Mouse (Mus musculus) midbrain, embryonic 14.5 days (tissue): ENCODE results near the gene Sema6d. TPM values are rescaled to one million over a fixed set of nuclear protein-coding genes. Genes with fewer than 3 reads are reported as not detected.

Source experiments
- ATAC-seq: fragments of 200-750 bp; cut with Nextera tagmentation; 2 replicates; pipeline ENCODE4 v1.8.0; 2017; ENCODE audit warnings: moderate number of reproducible peaks, moderate library complexity; ENCODE audit not compliant: low FRiP score, low TSS enrichment
- DNase-seq: peaks from one replicate; pipeline ENCODE4 v3.0.0-alpha.2; 2015
- H3K27ac ChIP-seq: fragments of 300-500 bp; sonication (generic); replicated peaks from 2 replicates; pipeline ENCODE4 v1.5.1; 2014; ENCODE audit warnings: mild to moderate bottlenecking, low read depth, low read length, moderate library complexity
- H3K27me3 ChIP-seq: fragments of 300-500 bp; sonication (generic); 2 replicates; pipeline ENCODE4 v1.6.1; 2014; ENCODE audit warnings: low read length, control low read depth, mixed read lengths; ENCODE audit not compliant: control insufficient read depth, insufficient read depth
- H3K36me3 ChIP-seq: fragments of 300-500 bp; sonication (generic); 2 replicates; pipeline ENCODE4 v1.6.1; 2014; ENCODE audit warnings: low read length, control low read depth; ENCODE audit not compliant: control insufficient read depth, insufficient read depth
- H3K4me1 ChIP-seq: fragments of 300-500 bp; sonication (generic); 2 replicates; pipeline ENCODE4 v1.6.1; 2014; ENCODE audit warnings: mild to moderate bottlenecking, antibody characterized with exemption, low read length, control low read depth; ENCODE audit not compliant: control insufficient read depth, insufficient read depth
- H3K4me2 ChIP-seq: fragments of 300-500 bp; sonication (generic); 2 replicates; pipeline ENCODE4 v1.6.1; 2014; ENCODE audit warnings: mild to moderate bottlenecking, low read length, moderate library complexity
- H3K4me3 ChIP-seq: fragments of 300-500 bp; sonication (generic); replicated peaks from 2 replicates; pipeline ENCODE4 v1.5.1; 2014; ENCODE audit warnings: low read depth, low read length
- H3K9ac ChIP-seq: fragments of 300-500 bp; sonication (generic); replicated peaks from 2 replicates; pipeline ENCODE4 v1.6.1; 2014; ENCODE audit warnings: mild to moderate bottlenecking, low read length, moderate library complexity
- H3K9me3 ChIP-seq: fragments of 300-500 bp; sonication (generic); 2 replicates; pipeline ENCODE4 v1.6.1; 2016; ENCODE audit warnings: low read length, control low read depth, mixed read lengths; ENCODE audit not compliant: control insufficient read depth
- WGBS: fragments of 180-500 bp; shearing (Covaris S2); extraction: QIAGEN DNeasy Blood & Tissue Kit; methylation state at CpG from one replicate; pipeline ENCODE4 v1.1.7; 2014; 5-methylcytosine and 5-hydroxymethylcytosine counted together
- polyA plus RNA-seq: library from polyadenylated mRNA; unstranded; fragments of >200 nt; fragmentation: Nextera tagmentation; extraction: Ambion mirVana; gene quantifications from 2 replicates; pipeline ENCODE4 v1.2.1, GENCODE M21; 2014

Gene Sema6d
- polyA plus RNA-seq, 1 experiment from 2014 or later: 24.9 TPM

DNA sequence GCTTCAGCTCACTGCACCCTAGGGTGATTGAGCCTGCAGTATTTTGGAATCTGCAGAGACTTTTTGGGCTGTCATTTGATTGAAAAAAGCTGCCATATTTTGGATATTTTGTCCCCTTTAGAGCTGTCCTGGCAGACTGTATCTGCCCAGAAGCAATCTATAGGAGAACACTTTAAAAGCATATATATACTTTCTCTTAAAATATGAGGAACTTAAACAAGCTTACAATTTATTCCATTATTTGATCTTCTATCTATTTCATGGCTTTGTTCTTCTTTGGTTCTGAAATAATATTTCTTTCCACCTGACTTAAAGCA lies 11.4 kb downstream of the Sema6d start:
- Histone ChIP-seq H3K4me3 (no peak overlapping the region), H3K9ac (no peak overlapping the region), H3K4me2 (no peak overlapping the region), H3K9me3 (no peaks in the 10 kb centered on the region), H3K27me3 (no peaks in the 10 kb centered on the region), H3K36me3 (no peaks in the 10 kb centered on the region), H3K27ac (no peak overlapping the region), H3K4me1 (0 out of 2 replicates have a peak, but pooled peaks cover 5% of the 10 kb centered on the region)
- DNase-seq (no peak), ATAC-seq (peak; percentile 14; the same call in 1 of the 2 replicates)

GRCm38 (mm10) chr2:124101580-124101979 lies 11.8 kb downstream of the Sema6d start:
- 46% methylated on average over 5 of the region's 5 CpGs for WGBS
- DNase-seq (peak; percentile 49), ATAC-seq (no peak; the same call in 1 of the 2 replicates)
- Histone ChIP-seq H3K27me3 (no peaks in the 10 kb centered on the region), H3K9ac (no peak overlapping the region), H3K4me2 (no peak overlapping the region), H3K27ac (no peak overlapping the region), H3K36me3 (no peaks in the 10 kb centered on the region), H3K9me3 (no peaks in the 10 kb centered on the region), H3K4me3 (no peak overlapping the region), H3K4me1 (0 out of 2 replicates have a peak, but pooled peaks cover 5% of the 10 kb centered on the region)

GRCm38 (mm10) chr2:124103277-124103676 lies 13.5 kb downstream of the Sema6d start:
- Histone ChIP-seq H3K4me1 (0 out of 2 replicates have a peak, but pooled peaks cover 5% of the 10 kb centered on the region), H3K27ac (no peak overlapping the region), H3K36me3 (no peaks in the 10 kb centered on the region), H3K9ac (no peak overlapping the region), H3K27me3 (no peaks in the 10 kb centered on the region), H3K4me3 (no peak overlapping the region), H3K4me2 (no peak overlapping the region), H3K9me3 (no peaks in the 10 kb centered on the region)
- no peak for DNase-seq
- no peak for ATAC-seq

- Histone ChIP-seq H3K36me3 (no peaks in the 10 kb centered on the region), H3K27ac (no peak overlapping the region), H3K4me2 (no peak overlapping the region), H3K27me3 (no peaks in the 10 kb centered on the region), H3K4me3 (no peak overlapping the region), H3K9me3 (no peaks in the 10 kb centered on the region), H3K4me1 (no peaks in the 10 kb centered on the region), H3K9ac (no peak overlapping the region)
- ATAC-seq (no peak), DNase-seq (peak; percentile 4)
- WGBS: 61% methylated on average over 11 of the region's 11 CpGs
Measured at GRCm38 (mm10) chr2:124118469-124119243, 28.9 kb downstream of the Sema6d start.

DNA sequence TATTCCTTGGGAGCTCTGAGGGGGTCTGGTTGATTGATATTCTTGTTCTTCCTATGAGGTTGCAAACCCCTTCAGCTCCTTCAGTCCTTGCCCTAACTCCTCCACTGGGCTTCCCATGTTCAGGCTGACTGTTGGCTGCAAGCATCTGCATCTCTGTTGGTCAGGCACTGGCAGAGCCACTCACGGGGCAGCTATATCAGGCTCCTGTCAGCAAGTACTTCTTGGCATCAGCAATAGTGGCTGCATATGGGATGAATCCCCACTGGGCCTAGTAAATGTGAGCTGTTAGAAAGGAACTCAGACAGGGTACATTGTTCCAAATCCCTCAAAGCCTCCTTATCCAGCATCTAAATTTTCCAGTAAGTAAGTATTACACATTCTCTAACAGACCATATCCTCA lies 30.6 kb downstream of the Sema6d start:
- WGBS: 74% methylated on average over 1 of the region's 1 CpGs
- Histone ChIP-seq H3K4me2 (no peak overlapping the region), H3K27ac (no peak overlapping the region), H3K9ac (no peak overlapping the region), H3K4me1 (no peaks in the 10 kb centered on the region), H3K9me3 (no peaks in the 10 kb centered on the region), H3K36me3 (no peaks in the 10 kb centered on the region), H3K27me3 (no peaks in the 10 kb centered on the region), H3K4me3 (no peak overlapping the region)
- DNase-seq (no peak), ATAC-seq (no peak)

DNA sequence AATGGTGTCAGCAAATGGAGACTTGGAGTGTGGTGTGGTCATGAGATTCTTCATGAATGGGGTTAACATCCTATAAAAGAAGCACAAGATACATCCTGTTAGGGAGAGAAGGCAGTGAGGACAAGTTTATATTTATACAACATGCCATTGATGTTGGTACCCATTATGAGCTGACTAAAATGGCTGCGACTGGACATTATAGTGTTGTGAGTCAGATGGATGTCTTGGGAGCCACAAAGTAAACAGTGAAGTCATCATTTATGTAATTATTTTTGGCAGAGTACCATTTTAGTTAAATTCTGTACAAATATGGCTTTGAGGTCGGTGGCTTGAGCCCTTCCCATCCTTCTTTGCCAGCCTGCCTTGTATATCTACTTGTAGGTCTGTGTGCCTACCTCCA lies 31.8 kb downstream of the Sema6d start:
- Histone ChIP-seq H3K4me2 (no peak overlapping the region), H3K4me3 (no peak overlapping the region), H3K27ac (no peak overlapping the region), H3K9ac (no peak overlapping the region), H3K4me1 (0 out of 2 replicates have a peak, but pooled peaks cover 1% of the 10 kb centered on the region), H3K36me3 (no peaks in the 10 kb centered on the region), H3K27me3 (no peaks in the 10 kb centered on the region), H3K9me3 (no peaks in the 10 kb centered on the region)
- WGBS: 95% methylated on average over 2 of the region's 2 CpGs
- no peak for ATAC-seq
- DNase-seq: no peak

DNA sequence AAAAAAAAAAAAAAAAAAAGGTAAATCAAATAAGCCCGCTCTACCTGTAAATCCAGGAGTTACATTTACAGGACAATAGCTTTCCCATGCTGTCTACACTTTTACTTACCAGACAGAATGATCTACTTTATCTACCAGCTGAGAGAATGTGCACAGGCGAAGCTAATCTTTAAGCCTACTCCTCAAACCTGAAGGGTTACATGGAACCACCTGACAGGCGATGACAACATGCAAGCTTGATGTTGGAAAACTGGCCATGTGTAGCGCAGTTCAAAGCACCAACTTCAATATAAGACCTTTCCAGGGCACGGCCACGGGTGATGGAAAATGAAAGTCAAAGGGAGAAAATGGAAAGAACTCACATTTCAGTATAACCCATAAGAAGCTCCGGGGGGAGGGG lies 35.7 kb downstream of the Sema6d start:
- Histone ChIP-seq H3K4me3 (no peak overlapping the region), H3K27me3 (no peaks in the 10 kb centered on the region), H3K27ac (no peak overlapping the region), H3K9ac (no peak overlapping the region), H3K36me3 (no peaks in the 10 kb centered on the region), H3K4me1 (0 out of 2 replicates have a peak, but pooled peaks cover 2% of the 10 kb centered on the region), H3K4me2 (no peak overlapping the region), H3K9me3 (no peaks in the 10 kb centered on the region)
- 87% methylated on average over 7 of the region's 7 CpGs for WGBS
- ATAC-seq: no peak
- no peak for DNase-seq

DNA sequence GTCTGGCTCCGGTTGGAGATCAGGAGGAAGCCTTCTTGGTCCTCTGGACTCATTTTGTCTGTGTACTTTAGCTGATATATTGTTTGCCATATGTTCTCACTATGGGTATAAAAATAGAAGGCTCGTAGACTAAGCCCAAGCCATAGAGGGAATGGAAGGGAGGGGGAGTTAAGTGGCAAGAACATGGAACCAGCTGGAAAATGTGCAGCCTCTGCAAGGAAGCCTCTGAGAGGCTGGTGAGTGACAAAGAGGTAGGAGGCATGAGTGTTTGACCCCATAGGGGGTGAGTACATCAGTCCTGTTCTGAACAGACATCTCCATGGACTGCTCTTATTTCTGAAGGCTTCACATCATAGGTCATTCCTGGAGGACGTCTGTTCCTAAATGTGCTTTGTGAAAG lies 37.1 kb downstream of the Sema6d start:
- Histone ChIP-seq H3K4me1 (0 out of 2 replicates have a peak, but pooled peaks cover 2% of the 10 kb centered on the region), H3K27me3 (no peaks in the 10 kb centered on the region), H3K4me2 (no peak overlapping the region), H3K27ac (no peak overlapping the region), H3K9ac (no peak overlapping the region), H3K36me3 (no peaks in the 10 kb centered on the region), H3K4me3 (no peak overlapping the region), H3K9me3 (no peaks in the 10 kb centered on the region)
- ATAC-seq (no peak), DNase-seq (no peak)
- WGBS: 77% methylated on average over 3 of the region's 3 CpGs

DNA sequence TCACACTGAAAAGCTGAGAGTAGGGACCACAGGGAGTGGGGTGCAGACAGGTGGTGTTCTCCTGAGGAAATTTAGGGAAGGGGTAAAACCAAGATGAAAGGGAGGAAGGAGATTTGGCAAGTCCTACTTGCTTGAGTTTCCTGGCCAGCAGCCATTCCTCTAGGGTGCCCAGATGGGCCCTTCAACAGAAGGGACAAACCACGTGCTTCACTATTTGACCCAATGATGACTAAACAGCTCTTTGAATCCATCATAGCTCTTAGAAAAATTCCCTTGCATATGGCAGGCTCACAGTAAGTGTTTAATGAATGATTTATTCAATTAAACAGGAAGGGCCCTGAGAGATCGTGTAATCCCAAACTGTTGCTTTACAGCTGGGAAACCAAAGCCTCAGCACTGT lies 41.1 kb downstream of the Sema6d start:
- Histone ChIP-seq H3K4me1 (0 out of 2 replicates have a peak, but pooled peaks cover 2% of the 10 kb centered on the region), H3K9ac (no peak overlapping the region), H3K36me3 (no peaks in the 10 kb centered on the region), H3K4me3 (no peak overlapping the region), H3K4me2 (no peak overlapping the region), H3K27me3 (no peaks in the 10 kb centered on the region), H3K9me3 (no peaks in the 10 kb centered on the region), H3K27ac (no peak overlapping the region)
- WGBS: 85% methylated on average over 2 of the region's 2 CpGs
- DNase-seq: no peak
- no peak for ATAC-seq
